Mouse (Mus musculus): Measurements from ENCODE around the gene Rab20. TPM values are rescaled to one million over a fixed set of nuclear protein-coding genes. Genes with fewer than 3 reads are reported as not detected.

Rab20 gene
- polyA plus RNA-seq, 1 experiment: 2.1 TPM

- TF ChIP-seq MYOG (IDR thresholded peaks at IDR 0.05; ENCODE audit: control insufficient read depth, extremely low read depth, insufficient read length): no peak
- TF ChIP-seq MYOD1 (IDR thresholded peaks at IDR 0.05; ENCODE audit: control insufficient read depth, insufficient read length, low read depth): no peak
- TF ChIP-seq FOSL1 (IDR thresholded peaks at IDR 0.05; ENCODE audit: insufficient read depth, low read length, poor library complexity, severe bottlenecking): no peak
- no peak for TF ChIP-seq CEBPB (IDR thresholded peaks at IDR 0.05; ENCODE audit: low read depth)
- no peak for TF ChIP-seq MAX (IDR thresholded peaks at IDR 0.05)
- no peak for TF ChIP-seq CTCF (IDR thresholded peaks at IDR 0.05; ENCODE audit: control insufficient read depth, insufficient read depth, insufficient read length)
- TF ChIP-seq USF1 (IDR thresholded peaks at IDR 0.05; ENCODE audit: low read depth): no peak
- H3K36me3 ChIP-seq (ENCODE audit: control insufficient read depth, insufficient read depth): no peaks in the 10 kb centered on the region
- H3K79me2 ChIP-seq (ENCODE audit: control insufficient read depth, insufficient read depth): no peaks in the 10 kb centered on the region
- no peak overlapping the region for H3ac ChIP-seq (ENCODE audit: control insufficient read depth, insufficient read length, low read depth)
- H3K4me3 ChIP-seq (ENCODE audit: insufficient read depth, poor library complexity, severe bottlenecking): no peak overlapping the region
- H3K27me3 ChIP-seq (ENCODE audit: control insufficient read depth, insufficient read depth, insufficient read length): no peaks in the 10 kb centered on the region
- no peaks in the 10 kb centered on the region for H3K79me3 ChIP-seq (ENCODE audit: low read depth)
Measured at GRCm38 (mm10) chr8:11478807-11479527, 457 bp upstream of the Rab20 start.

GRCm38 (mm10) chr8:11477178-11477553, 1.3 kb downstream of the Rab20 start:
- TF ChIP-seq MAX (IDR thresholded peaks at IDR 0.05) (no peak), CEBPB (IDR thresholded peaks at IDR 0.05; ENCODE audit: low read depth) (no peak), FOSL1 (IDR thresholded peaks at IDR 0.05; ENCODE audit: insufficient read depth, low read length, poor library complexity, severe bottlenecking) (no peak), MYOG (IDR thresholded peaks at IDR 0.05; ENCODE audit: control insufficient read depth, extremely low read depth, insufficient read length) (no peak), MYOD1 (IDR thresholded peaks at IDR 0.05; ENCODE audit: control insufficient read depth, insufficient read length, low read depth) (no peak), CTCF (IDR thresholded peaks at IDR 0.05; ENCODE audit: control insufficient read depth, insufficient read depth, insufficient read length) (no peak), USF1 (IDR thresholded peaks at IDR 0.05; ENCODE audit: low read depth) (no peak)
- no peak overlapping the region for H3K4me3 ChIP-seq (ENCODE audit: insufficient read depth, poor library complexity, severe bottlenecking)
- H3K27me3 ChIP-seq (ENCODE audit: control insufficient read depth, insufficient read depth, insufficient read length): no peaks in the 10 kb centered on the region

GRCm38 (mm10) chr8:11476338-11477177, 2.0 kb downstream of the Rab20 start:
- Histone ChIP-seq H3K79me3 (ENCODE audit: low read depth) (no peaks in the 10 kb centered on the region), H3K79me2 (ENCODE audit: control insufficient read depth, insufficient read depth) (no peaks in the 10 kb centered on the region), H3K4me3 (ENCODE audit: insufficient read depth, poor library complexity, severe bottlenecking) (no peak overlapping the region), H3K36me3 (ENCODE audit: control insufficient read depth, insufficient read depth) (no peaks in the 10 kb centered on the region), H3K27me3 (ENCODE audit: control insufficient read depth, insufficient read depth, insufficient read length) (no peaks in the 10 kb centered on the region), H3ac (ENCODE audit: control insufficient read depth, insufficient read length, low read depth) (peak overlapping the region; percentile 38)
- TF ChIP-seq MYOD1 (IDR thresholded peaks at IDR 0.05; ENCODE audit: control insufficient read depth, insufficient read length, low read depth): no peak
- TF ChIP-seq FOSL1 (IDR thresholded peaks at IDR 0.05; ENCODE audit: insufficient read depth, low read length, poor library complexity, severe bottlenecking): no peak
- no peak for TF ChIP-seq MAX (IDR thresholded peaks at IDR 0.05)
- no peak for TF ChIP-seq CTCF (IDR thresholded peaks at IDR 0.05; ENCODE audit: control insufficient read depth, insufficient read depth, insufficient read length)
- TF ChIP-seq CEBPB (IDR thresholded peaks at IDR 0.05; ENCODE audit: low read depth): peak; percentile 28

More at GRCm38 (mm10) chr8:11477178-11477553, 1.3 kb downstream of the Rab20 start:
- H3K36me3 ChIP-seq (ENCODE audit: control insufficient read depth, insufficient read depth): no peaks in the 10 kb centered on the region
- H3K79me3 ChIP-seq (ENCODE audit: low read depth): no peaks in the 10 kb centered on the region
- peak overlapping the region; percentile 20 for H3ac ChIP-seq (ENCODE audit: control insufficient read depth, insufficient read length, low read depth)
- H3K79me2 ChIP-seq (ENCODE audit: control insufficient read depth, insufficient read depth): no peaks in the 10 kb centered on the region

GRCm38 (mm10) chr8:11475876-11476275, 2.6 kb downstream of the Rab20 start:
- Histone ChIP-seq H3K36me3 (ENCODE audit: control insufficient read depth, insufficient read depth) (no peaks in the 10 kb centered on the region), H3K79me3 (ENCODE audit: low read depth) (no peaks in the 10 kb centered on the region), H3K79me2 (ENCODE audit: control insufficient read depth, insufficient read depth) (no peaks in the 10 kb centered on the region), H3K27me3 (ENCODE audit: control insufficient read depth, insufficient read depth, insufficient read length) (no peaks in the 10 kb centered on the region), H3ac (ENCODE audit: control insufficient read depth, insufficient read length, low read depth) (no peak overlapping the region), H3K4me3 (ENCODE audit: insufficient read depth, poor library complexity, severe bottlenecking) (no peak overlapping the region)
- TF ChIP-seq CTCF (IDR thresholded peaks at IDR 0.05; ENCODE audit: control insufficient read depth, insufficient read depth, insufficient read length) (no peak), USF1 (IDR thresholded peaks at IDR 0.05; ENCODE audit: low read depth) (no peak)

- TF ChIP-seq CTCF (IDR thresholded peaks at IDR 0.05; ENCODE audit: control insufficient read depth, insufficient read depth, insufficient read length) (no peak), MYOG (IDR thresholded peaks at IDR 0.05; ENCODE audit: control insufficient read depth, extremely low read depth, insufficient read length) (no peak), CEBPB (IDR thresholded peaks at IDR 0.05; ENCODE audit: low read depth) (no peak), USF1 (IDR thresholded peaks at IDR 0.05; ENCODE audit: low read depth) (no peak), MAX (IDR thresholded peaks at IDR 0.05) (no peak), MYOD1 (IDR thresholded peaks at IDR 0.05; ENCODE audit: control insufficient read depth, insufficient read length, low read depth) (no peak), FOSL1 (IDR thresholded peaks at IDR 0.05; ENCODE audit: insufficient read depth, low read length, poor library complexity, severe bottlenecking) (no peak)
- H3K27me3 ChIP-seq (ENCODE audit: control insufficient read depth, insufficient read depth, insufficient read length): no peaks in the 10 kb centered on the region
Measured at GRCm38 (mm10) chr8:11475397-11475796, 3.1 kb downstream of the Rab20 start.

More at GRCm38 (mm10) chr8:11475397-11475796, 3.1 kb downstream of the Rab20 start:
- Histone ChIP-seq H3K79me3 (ENCODE audit: low read depth) (no peaks in the 10 kb centered on the region), H3K79me2 (ENCODE audit: control insufficient read depth, insufficient read depth) (no peaks in the 10 kb centered on the region), H3ac (ENCODE audit: control insufficient read depth, insufficient read length, low read depth) (no peak overlapping the region), H3K36me3 (ENCODE audit: control insufficient read depth, insufficient read depth) (no peaks in the 10 kb centered on the region), H3K4me3 (ENCODE audit: insufficient read depth, poor library complexity, severe bottlenecking) (no peak overlapping the region)
